Mouse (Mus musculus) neural tube, embryonic 14.5 days (tissue): ENCODE data around the gene Acan. TPM values are rescaled to one million over a fixed set of nuclear protein-coding genes. Genes with fewer than 3 reads are reported as not detected.

Experiments
- ATAC-seq: fragments of 200-750 bp; cut with Nextera tagmentation; 2 replicates; pipeline ENCODE4 v1.8.0; 2017; ENCODE audit warnings: low read depth, mild to moderate bottlenecking, moderate TSS enrichment, moderate library complexity
- H3K27ac ChIP-seq: fragments of 300-500 bp; sonication (generic); 2 replicates; pipeline ENCODE4 v1.5.1; 2014; ENCODE audit warnings: low read depth, mild to moderate bottlenecking, control low read depth, low read length, moderate library complexity, mixed read lengths
- H3K27me3 ChIP-seq: fragments of 300-500 bp; sonication (generic); 2 replicates; pipeline ENCODE4 v1.6.1; 2014; ENCODE audit warnings: low read length; ENCODE audit not compliant: control insufficient read depth, insufficient read depth
- H3K36me3 ChIP-seq: fragments of 300-500 bp; sonication (generic); 2 replicates; pipeline ENCODE4 v1.6.1; 2014; ENCODE audit warnings: low read length, mixed read lengths; ENCODE audit not compliant: control insufficient read depth, insufficient read depth
- H3K4me1 ChIP-seq: fragments of 300-500 bp; sonication (generic); 2 replicates; pipeline ENCODE4 v1.6.1; 2014; ENCODE audit warnings: low read length; ENCODE audit not compliant: control insufficient read depth, insufficient read depth
- H3K4me2 ChIP-seq: fragments of 300-500 bp; sonication (generic); 2 replicates; pipeline ENCODE4 v1.6.1; 2014; ENCODE audit warnings: mild to moderate bottlenecking, low read depth, low read length, control low read depth
- H3K4me3 ChIP-seq: fragments of 300-500 bp; sonication (generic); 2 replicates; pipeline ENCODE4 v1.5.1; 2014; ENCODE audit warnings: low read depth, low read length, control low read depth, mixed read lengths
- H3K9ac ChIP-seq: fragments of 300-500 bp; sonication (generic); replicated peaks from 2 replicates; pipeline ENCODE4 v1.6.1; 2014; ENCODE audit warnings: low read depth, mild to moderate bottlenecking, control low read depth, low read length, mixed read lengths
- H3K9me3 ChIP-seq: fragments of 300-500 bp; sonication (generic); 2 replicates; pipeline ENCODE4 v1.6.1; 2016; ENCODE audit warnings: low read length; ENCODE audit not compliant: control insufficient read depth
- WGBS: fragments of 180-500 bp; shearing (Covaris S2); extraction: QIAGEN DNeasy Blood & Tissue Kit; methylation state at CpG from one replicate; pipeline ENCODE4 v1.1.7; 2014; 5-methylcytosine and 5-hydroxymethylcytosine counted together
- polyA plus RNA-seq: library from polyadenylated mRNA; unstranded; fragments of >200 nt; fragmentation: Nextera tagmentation; extraction: Ambion mirVana; gene quantifications from 2 replicates; pipeline ENCODE4 v1.2.1, GENCODE M21; 2014

Acan gene
- polyA plus RNA-seq, 1 experiment from 2014 or later: 0.21 TPM

- 10% methylated on average over 13 of the region's 13 CpGs for WGBS
- H3K4me2 ChIP-seq: peak overlapping the region; percentile 44
- no peaks in the 10 kb centered on the region; the same call in 1 of the 2 replicates for H3K27me3 ChIP-seq
- peak overlapping the region; percentile 10; the same call in 1 of the 2 replicates for H3K4me3 ChIP-seq
- H3K4me1 ChIP-seq: 0 out of 2 replicates have a peak, but pooled peaks cover 3% of the 10 kb centered on the region
- H3K9ac ChIP-seq: 0 out of 2 replicates have a peak overlapping the region, but pooled peaks have one; percentile 32
- H3K36me3 ChIP-seq: no peaks in the 10 kb centered on the region
- H3K27ac ChIP-seq: no peak overlapping the region
- ATAC-seq: peak; percentile 7; the same call in 1 of the 2 replicates
- no peaks in the 10 kb centered on the region for H3K9me3 ChIP-seq
Observed at GRCm38 (mm10) chr7:79130385-79130784, 77.1 kb downstream of the Acan start.

DNA sequence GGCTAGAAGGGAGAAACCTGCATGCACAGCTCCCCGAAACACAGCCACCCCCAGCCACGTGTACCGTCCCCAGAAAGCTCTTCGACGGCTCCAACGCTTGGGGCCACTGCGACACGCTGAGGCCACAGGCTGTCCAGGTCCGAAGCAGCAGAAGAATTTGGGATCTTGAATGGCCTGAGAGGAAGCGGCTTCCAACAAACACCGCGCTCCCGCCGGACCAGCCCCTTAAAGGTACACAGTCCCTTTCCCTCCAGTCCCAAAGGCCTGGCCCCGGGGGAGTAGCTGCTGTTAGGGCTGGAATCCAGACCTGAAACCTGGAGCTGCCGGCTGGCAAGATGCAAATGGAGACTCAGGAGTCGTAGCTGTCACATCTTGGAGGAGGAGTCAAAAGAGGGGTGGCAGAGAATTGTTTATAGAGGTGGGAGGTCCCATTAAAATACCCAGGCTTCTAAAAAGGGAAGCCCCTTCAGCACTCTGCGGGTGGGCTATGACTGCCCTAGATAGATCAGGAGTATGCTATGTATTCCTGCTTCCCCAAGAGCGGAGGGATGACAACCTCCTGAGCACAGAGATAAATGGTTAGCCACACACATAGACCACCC is 77.7 kb downstream of the Acan start, which contains the start of gene Hapln3:
Hapln3 (minus strand) TSS at position 176 of the 602 bp plus-strand sequence.
- peak; percentile 48; the same call in 1 of the 2 replicates for ATAC-seq
- no peak within 1 kb of the TSS for H3K27ac ChIP-seq
- H3K9ac ChIP-seq: peak within 1 kb of the TSS; percentile 32; the same call in 1 of the 2 replicates
- H3K36me3 ChIP-seq: no peaks in the 10 kb centered on the region
- 0 out of 2 replicates have a peak, but pooled peaks cover 3% of the 10 kb centered on the region for H3K4me1 ChIP-seq
- peak within 1 kb of the TSS; percentile 44 for H3K4me2 ChIP-seq
- no peaks in the 10 kb centered on the region for H3K9me3 ChIP-seq
- H3K27me3 ChIP-seq: no peaks in the 10 kb centered on the region; the same call in 1 of the 2 replicates
- WGBS: 2% methylated on average over 19 of the region's 19 CpGs
- H3K4me3 ChIP-seq: peak within 1 kb of the TSS; percentile 10; the same call in 1 of the 2 replicates

DNA sequence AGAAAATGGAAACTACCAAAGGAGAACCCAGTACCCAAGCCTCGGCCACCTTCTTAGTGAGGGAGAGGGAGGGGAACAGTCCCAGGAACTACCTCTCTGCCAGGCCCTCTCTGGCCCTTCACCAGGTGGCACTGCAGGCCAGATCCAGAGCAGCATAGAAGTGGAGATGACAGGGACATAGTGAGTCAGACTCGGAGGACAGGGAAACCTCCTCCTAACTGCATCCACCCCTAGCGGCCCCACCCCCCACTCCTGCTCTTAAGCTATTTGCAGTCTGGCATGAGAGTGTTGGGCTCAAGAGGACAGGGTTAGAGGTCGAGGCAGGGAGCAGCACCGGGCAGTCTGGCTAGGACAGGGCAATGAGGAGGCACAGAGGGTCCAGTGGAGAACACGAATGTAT is 80.1 kb downstream of the Acan start:
- Histone ChIP-seq H3K27me3 (no peaks in the 10 kb centered on the region; the same call in 1 of the 2 replicates), H3K4me3 (no peak overlapping the region), H3K9me3 (no peaks in the 10 kb centered on the region), H3K36me3 (no peaks in the 10 kb centered on the region), H3K4me1 (0 out of 2 replicates have a peak, but pooled peaks cover 3% of the 10 kb centered on the region), H3K9ac (no peak overlapping the region), H3K4me2 (no peak overlapping the region), H3K27ac (no peak overlapping the region)
- no peak for ATAC-seq
- WGBS: 41% methylated on average over 6 of the region's 6 CpGs

GRCm38 (mm10) chr7:79139328-79139824 is 86.1 kb downstream of the Acan start:
- Histone ChIP-seq H3K9ac (no peak overlapping the region), H3K9me3 (no peaks in the 10 kb centered on the region), H3K27me3 (no peaks in the 10 kb centered on the region), H3K27ac (no peak overlapping the region), H3K4me1 (no peaks in the 10 kb centered on the region), H3K4me2 (no peak overlapping the region), H3K4me3 (no peak overlapping the region), H3K36me3 (no peaks in the 10 kb centered on the region)
- no peak for ATAC-seq
- WGBS: 57% methylated on average over 6 of the region's 6 CpGs

DNA sequence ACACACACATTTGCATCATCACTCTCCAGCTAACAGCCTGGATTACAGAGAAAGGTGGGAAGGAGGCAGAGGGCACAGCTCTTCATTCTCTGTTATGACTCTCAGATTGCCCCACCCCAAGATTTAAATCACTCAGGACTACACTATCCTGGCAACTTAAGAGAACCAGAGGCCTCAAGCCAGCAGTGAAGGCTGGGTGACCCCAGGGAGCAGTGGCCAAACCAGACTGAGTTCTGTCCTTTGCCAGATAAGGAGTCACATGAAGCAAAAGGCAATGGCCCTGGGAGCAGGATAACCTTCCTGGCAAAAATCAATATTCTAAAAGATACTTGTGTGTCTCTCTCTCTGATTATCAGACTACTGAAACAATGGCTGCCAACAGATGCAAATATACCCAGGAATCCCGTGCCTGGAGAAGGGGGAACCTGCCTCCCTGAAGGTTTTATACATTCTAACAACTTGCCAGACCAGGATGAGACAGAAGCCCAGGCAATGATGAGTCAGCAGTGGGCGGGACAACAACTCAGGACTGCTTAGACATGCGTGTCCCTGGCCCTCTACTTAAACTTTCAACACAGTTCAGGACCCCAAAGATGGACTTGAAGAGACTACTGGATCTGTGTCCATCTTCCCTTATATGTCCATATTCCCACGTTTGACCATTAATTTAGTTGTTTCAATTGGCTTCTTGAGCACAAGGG is 86.8 kb downstream of the Acan start:
- Histone ChIP-seq H3K9ac (no peak overlapping the region), H3K27me3 (no peaks in the 10 kb centered on the region), H3K4me2 (no peak overlapping the region), H3K36me3 (no peaks in the 10 kb centered on the region), H3K4me3 (no peak overlapping the region), H3K27ac (no peak overlapping the region), H3K4me1 (no peaks in the 10 kb centered on the region), H3K9me3 (no peaks in the 10 kb centered on the region)
- ATAC-seq: no peak
- 59% methylated on average over 4 of the region's 4 CpGs for WGBS

DNA sequence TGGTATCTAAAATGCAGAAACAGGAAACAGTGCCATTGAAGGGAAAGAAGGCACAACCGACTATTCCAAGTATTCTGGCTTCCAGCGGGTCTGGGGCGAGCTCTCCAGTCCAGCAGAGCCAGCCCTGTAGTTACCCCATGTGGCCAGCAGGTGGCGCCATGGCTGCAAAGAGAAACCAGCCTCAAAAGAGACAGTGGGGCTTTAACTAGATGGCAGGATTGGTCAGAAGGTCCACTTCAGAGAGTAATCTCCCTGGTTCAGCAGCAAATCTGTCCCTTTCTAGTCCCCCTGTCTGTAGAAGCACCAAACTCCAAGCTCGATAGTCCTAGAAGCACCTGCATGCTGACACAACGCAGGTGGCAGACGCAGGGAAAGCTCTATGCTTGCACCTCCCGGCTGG is 87.6 kb downstream of the Acan start:
- ATAC-seq: peak; percentile 49; the same call in 1 of the 2 replicates
- H3K27me3 ChIP-seq: no peaks in the 10 kb centered on the region
- H3K9me3 ChIP-seq: no peaks in the 10 kb centered on the region
- no peak overlapping the region for H3K9ac ChIP-seq
- no peaks in the 10 kb centered on the region for H3K36me3 ChIP-seq
- no peak overlapping the region for H3K27ac ChIP-seq
- 37% methylated on average over 8 of the region's 8 CpGs for WGBS
- no peak overlapping the region for H3K4me3 ChIP-seq
- H3K4me1 ChIP-seq: no peaks in the 10 kb centered on the region
- no peak overlapping the region for H3K4me2 ChIP-seq

GRCm38 (mm10) chr7:79147011-79147837 is 93.9 kb downstream of the Acan start:
- Histone ChIP-seq H3K36me3 (no peaks in the 10 kb centered on the region), H3K4me1 (no peaks in the 10 kb centered on the region), H3K9ac (no peak overlapping the region), H3K27me3 (no peaks in the 10 kb centered on the region), H3K27ac (no peak overlapping the region), H3K9me3 (no peaks in the 10 kb centered on the region), H3K4me3 (no peak overlapping the region), H3K4me2 (peak overlapping the region; percentile 79; the same call in 1 of the 2 replicates)
- ATAC-seq: no peak
- WGBS: 64% methylated on average over 12 of the region's 12 CpGs

DNA sequence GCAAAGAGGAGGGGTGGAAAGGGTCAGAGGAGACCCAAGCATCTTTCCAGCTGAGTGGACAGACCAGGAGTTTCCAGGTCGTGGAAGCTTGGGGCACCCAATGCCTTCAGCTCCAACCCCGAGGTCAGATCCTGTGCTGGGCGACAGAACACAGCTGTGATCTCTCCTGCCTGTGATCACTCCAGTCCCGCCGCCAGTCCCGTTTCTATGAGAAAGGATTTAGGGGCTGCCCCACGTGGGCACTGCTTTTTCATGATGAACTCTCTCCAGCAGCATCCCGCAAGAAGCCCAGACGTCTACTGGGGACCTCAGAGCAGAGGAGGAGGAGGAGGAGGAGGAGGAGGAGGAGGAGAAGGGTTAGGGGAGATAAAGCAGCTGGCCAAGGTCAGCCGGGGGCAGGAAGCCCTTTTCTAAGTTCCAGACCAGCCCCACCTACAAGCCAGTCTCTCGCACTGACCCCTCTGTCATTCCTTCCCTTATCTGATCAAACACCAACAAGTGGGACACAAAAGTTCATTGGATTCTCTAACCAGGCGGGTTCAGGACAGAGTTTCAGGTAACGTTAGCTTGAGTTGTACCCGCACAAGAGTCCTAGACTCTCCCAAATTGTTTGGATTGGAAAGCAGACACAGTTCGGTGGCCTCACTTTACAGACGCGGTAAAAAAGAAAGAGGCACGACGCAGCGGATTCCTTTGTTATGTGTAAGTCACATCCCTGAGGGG is 94.8 kb downstream of the Acan start:
- under 1% methylated on average over 20 of the region's 20 CpGs for WGBS
- peak overlapping the region; percentile 42 for H3K4me3 ChIP-seq
- H3K36me3 ChIP-seq: no peaks in the 10 kb centered on the region
- no peaks in the 10 kb centered on the region for H3K27me3 ChIP-seq
- no peaks in the 10 kb centered on the region for H3K9me3 ChIP-seq
- H3K4me1 ChIP-seq: no peaks in the 10 kb centered on the region
- H3K4me2 ChIP-seq: peak overlapping the region; percentile 79
- H3K9ac ChIP-seq: peak overlapping the region; percentile 44; the same call in 1 of the 2 replicates
- H3K27ac ChIP-seq: no peak overlapping the region
- peak; percentile 6 for ATAC-seq
